Mouse (Mus musculus): ENCODE data around the gene 1700037H04Rik. TPM values are rescaled to one million over a fixed set of nuclear protein-coding genes. Genes with fewer than 3 reads are reported as not detected.
A peak's percentile ranks its signal among the peaks of the same experiment; 100 is the strongest.

Gene 1700037H04Rik
- polyA plus RNA-seq, 1 experiment: 75.2 TPM

- H3K79me2 ChIP-seq (ENCODE audit: control insufficient read depth, insufficient read depth): no peaks in the 10 kb centered on the region
- H3K27me3 ChIP-seq (ENCODE audit: control insufficient read depth, insufficient read depth, insufficient read length): no peaks in the 10 kb centered on the region
- no peak overlapping the region for H3ac ChIP-seq (ENCODE audit: control insufficient read depth, insufficient read length)
- no peak overlapping the region for H3K4me3 ChIP-seq
- H3K4me2 ChIP-seq (ENCODE audit: low read depth): peak overlapping the region; percentile 59
- peaks cover 8% of the 10 kb centered on the region for H3K36me3 ChIP-seq (ENCODE audit: control insufficient read depth, insufficient read depth)
- TF ChIP-seq CEBPB (IDR thresholded peaks at IDR 0.05; ENCODE audit: insufficient read depth, poor library complexity, severe bottlenecking) (no peak), MYOG (IDR thresholded peaks at IDR 0.05; ENCODE audit: control insufficient read depth in 1 of 3, insufficient read depth in 1 of 3, insufficient read length in 2 of 3, low read depth in 2 of 3) (peak; percentile 61 to 98 (median 81)), REST (IDR thresholded peaks at IDR 0.05; ENCODE audit: insufficient read depth, insufficient read length) (no peak), TCF3 (IDR thresholded peaks at IDR 0.05; ENCODE audit: insufficient read length, low read depth) (peak; percentile 67), POLR2AphosphoS2 (IDR thresholded peaks at IDR 0.05; ENCODE audit: insufficient read length, low read depth) (peak; percentile 94), MAX (IDR thresholded peaks at IDR 0.05; ENCODE audit: low read depth) (no peak), MYOD1 (IDR thresholded peaks at IDR 0.05; ENCODE audit: control insufficient read depth in 1 of 3, insufficient read length in 2 of 3, low read depth in 2 of 3) (peak in 2 of 3 experiments; percentile 90 to 99), E2F4 (IDR thresholded peaks at IDR 0.05; ENCODE audit: insufficient read depth) (peak; percentile 23), USF1 (IDR thresholded peaks at IDR 0.05; ENCODE audit: low read depth) (peak; percentile 29), POLR2A (IDR thresholded peaks at IDR 0.05; ENCODE audit: insufficient read length, low read depth) (peak; percentile 49), SRF (IDR thresholded peaks at IDR 0.05; ENCODE audit: control insufficient read depth, insufficient read length, low read depth) (no peak), TCF12 (IDR thresholded peaks at IDR 0.05; ENCODE audit: insufficient read depth, poor library complexity, severe bottlenecking) (peak; percentile 64)
Measured at GRCm38 (mm10) chr2:131204410-131204981, 44.6 kb upstream of the 1700037H04Rik start.

- H3K4me2 ChIP-seq (ENCODE audit: low read depth): peak overlapping the region; percentile 53
- no peak overlapping the region for H3K4me3 ChIP-seq
Measured at GRCm38 (mm10) chr2:131203816-131204409, 44.0 kb upstream of the 1700037H04Rik start.

GRCm38 (mm10) chr2:131201262-131201661, 41.4 kb upstream of the 1700037H04Rik start:
- peaks cover 37% of the 10 kb centered on the region for H3K36me3 ChIP-seq (ENCODE audit: control insufficient read depth, insufficient read depth)
- no peak for TF ChIP-seq POLR2A (IDR thresholded peaks at IDR 0.05; ENCODE audit: insufficient read length, low read depth)
- peak; percentile 78 for TF ChIP-seq POLR2AphosphoS2 (IDR thresholded peaks at IDR 0.05; ENCODE audit: insufficient read length, low read depth)
- H3K4me3 ChIP-seq: no peak overlapping the region
- no peaks in the 10 kb centered on the region for H3K27me3 ChIP-seq (ENCODE audit: control insufficient read depth, insufficient read depth, insufficient read length)
- H3K79me2 ChIP-seq (ENCODE audit: control insufficient read depth, insufficient read depth): no peaks in the 10 kb centered on the region
- no peak overlapping the region for H3ac ChIP-seq (ENCODE audit: control insufficient read depth, insufficient read length)
- H3K4me2 ChIP-seq (ENCODE audit: low read depth): no peak overlapping the region

More at GRCm38 (mm10) chr2:131203816-131204409, 44.0 kb upstream of the 1700037H04Rik start:
- Histone ChIP-seq H3K27me3 (ENCODE audit: control insufficient read depth, insufficient read depth, insufficient read length) (no peaks in the 10 kb centered on the region), H3ac (ENCODE audit: control insufficient read depth, insufficient read length) (no peak overlapping the region), H3K79me2 (ENCODE audit: control insufficient read depth, insufficient read depth) (no peaks in the 10 kb centered on the region), H3K36me3 (ENCODE audit: control insufficient read depth, insufficient read depth) (peaks cover 14% of the 10 kb centered on the region)
- TF ChIP-seq POLR2AphosphoS2 (IDR thresholded peaks at IDR 0.05; ENCODE audit: insufficient read length, low read depth) (peak; percentile 54), REST (IDR thresholded peaks at IDR 0.05; ENCODE audit: insufficient read depth, insufficient read length) (no peak)

- Histone ChIP-seq H3K79me2 (ENCODE audit: control insufficient read depth, insufficient read depth) (no peaks in the 10 kb centered on the region), H3K36me3 (ENCODE audit: control insufficient read depth, insufficient read depth) (peaks cover 39% of the 10 kb centered on the region), H3K4me3 (no peak overlapping the region), H3K4me2 (ENCODE audit: low read depth) (no peak overlapping the region), H3K27me3 (ENCODE audit: control insufficient read depth, insufficient read depth, insufficient read length) (no peaks in the 10 kb centered on the region), H3ac (ENCODE audit: control insufficient read depth, insufficient read length) (no peak overlapping the region)
- TF ChIP-seq POLR2A (IDR thresholded peaks at IDR 0.05; ENCODE audit: insufficient read length, low read depth) (no peak), POLR2AphosphoS2 (IDR thresholded peaks at IDR 0.05; ENCODE audit: insufficient read length, low read depth) (no peak), USF1 (IDR thresholded peaks at IDR 0.05; ENCODE audit: low read depth) (no peak), SRF (IDR thresholded peaks at IDR 0.05; ENCODE audit: control insufficient read depth, insufficient read length, low read depth) (no peak), MYOG (IDR thresholded peaks at IDR 0.05; ENCODE audit: control insufficient read depth in 1 of 3, insufficient read depth in 1 of 3, insufficient read length in 2 of 3, low read depth in 2 of 3) (no peak), MAX (IDR thresholded peaks at IDR 0.05; ENCODE audit: low read depth) (no peak), MYOD1 (IDR thresholded peaks at IDR 0.05; ENCODE audit: control insufficient read depth in 1 of 3, insufficient read length in 2 of 3, low read depth in 2 of 3) (no peak), REST (IDR thresholded peaks at IDR 0.05; ENCODE audit: insufficient read depth, insufficient read length) (no peak), TCF12 (IDR thresholded peaks at IDR 0.05; ENCODE audit: insufficient read depth, poor library complexity, severe bottlenecking) (no peak), E2F4 (IDR thresholded peaks at IDR 0.05; ENCODE audit: insufficient read depth) (no peak), TCF3 (IDR thresholded peaks at IDR 0.05; ENCODE audit: insufficient read length, low read depth) (no peak), CEBPB (IDR thresholded peaks at IDR 0.05; ENCODE audit: insufficient read depth, poor library complexity, severe bottlenecking) (no peak)
Measured at GRCm38 (mm10) chr2:131200710-131201109, 40.8 kb upstream of the 1700037H04Rik start.

GRCm38 (mm10) chr2:131196606-131197316, 36.9 kb upstream of the 1700037H04Rik start:
- Histone ChIP-seq H3K27me3 (ENCODE audit: control insufficient read depth, insufficient read depth, insufficient read length) (no peaks in the 10 kb centered on the region), H3K79me2 (ENCODE audit: control insufficient read depth, insufficient read depth) (no peaks in the 10 kb centered on the region), H3K4me3 (no peak overlapping the region), H3ac (ENCODE audit: control insufficient read depth, insufficient read length) (no peak overlapping the region), H3K36me3 (ENCODE audit: control insufficient read depth, insufficient read depth) (peaks cover 70% of the 10 kb centered on the region), H3K4me2 (ENCODE audit: low read depth) (no peak overlapping the region)
- TF ChIP-seq MYOG (IDR thresholded peaks at IDR 0.05; ENCODE audit: control insufficient read depth in 1 of 3, insufficient read depth in 1 of 3, insufficient read length in 2 of 3, low read depth in 2 of 3): no peak
- TF ChIP-seq TCF12 (IDR thresholded peaks at IDR 0.05; ENCODE audit: insufficient read depth, poor library complexity, severe bottlenecking): no peak
- no peak for TF ChIP-seq USF1 (IDR thresholded peaks at IDR 0.05; ENCODE audit: low read depth)

All from myocyte (in vitro differentiated cells).